Mouse (Mus musculus) liver, embryonic 11.5 days (tissue): ENCODE results near the gene Sobp. TPM values are rescaled to one million over a fixed set of nuclear protein-coding genes. Genes with fewer than 3 reads are reported as not detected.

ENCODE experiments used
- ATAC-seq: fragments of 200-750 bp; cut with Nextera tagmentation; replicated peaks from 2 replicates; pipeline ENCODE4 v1.8.0; 2017; ENCODE audit warnings: moderate number of reproducible peaks, mild to moderate bottlenecking, moderate TSS enrichment, moderate library complexity; ENCODE audit not compliant: low FRiP score
- DNase-seq: peaks from one replicate; pipeline ENCODE4 v3.0.0-alpha.2; 2017; ENCODE audit warnings: low spot score
- H3K27ac ChIP-seq: fragments of 300-500 bp; sonication (generic); 2 replicates; pipeline ENCODE4 v1.5.1; 2014; ENCODE audit warnings: mild to moderate bottlenecking, low read depth, low read length, control low read depth
- H3K27me3 ChIP-seq: fragments of 300-500 bp; sonication (generic); replicated peaks from 2 replicates; pipeline ENCODE4 v1.6.1; 2014; ENCODE audit warnings: low read length, mixed read lengths; ENCODE audit not compliant: control insufficient read depth, insufficient read depth
- H3K36me3 ChIP-seq: fragments of 300-500 bp; sonication (generic); 2 replicates; pipeline ENCODE4 v1.6.1; 2014; ENCODE audit warnings: mild to moderate bottlenecking, low read length, moderate library complexity, mixed read lengths; ENCODE audit not compliant: control insufficient read depth, insufficient read depth
- H3K4me1 ChIP-seq: fragments of 300-500 bp; sonication (generic); replicated peaks from 2 replicates; pipeline ENCODE4 v1.6.1; 2014; ENCODE audit warnings: low read length, mixed read lengths; ENCODE audit not compliant: control insufficient read depth, insufficient read depth
- H3K4me2 ChIP-seq: fragments of 300-500 bp; sonication (generic); 2 replicates; pipeline ENCODE4 v1.6.1; 2014; ENCODE audit warnings: mild to moderate bottlenecking, control low read depth, moderate library complexity
- H3K4me3 ChIP-seq: fragments of 300-500 bp; sonication (generic); 2 replicates; pipeline ENCODE4 v1.5.1; 2014; ENCODE audit warnings: low read depth, low read length, control low read depth
- H3K9ac ChIP-seq: fragments of 300-500 bp; sonication (generic); 2 replicates; pipeline ENCODE4 v1.6.1; 2014; ENCODE audit warnings: low read depth, low read length, control low read depth
- H3K9me3 ChIP-seq: fragments of 300-500 bp; sonication (generic); 2 replicates; pipeline ENCODE4 v1.6.1; 2016; ENCODE audit warnings: low read length, inconsistent platforms, mixed read lengths; ENCODE audit not compliant: control insufficient read depth
- WGBS: fragments of 180-500 bp; shearing (Covaris S2); extraction: QIAGEN DNeasy Blood & Tissue Kit; methylation state at CpG from one replicate; pipeline ENCODE4 v1.1.7; 2014; 5-methylcytosine and 5-hydroxymethylcytosine counted together
- polyA plus RNA-seq: library from polyadenylated mRNA; unstranded; fragments of >200 nt; fragmentation: Nextera tagmentation; extraction: Ambion mirVana; gene quantifications from 2 replicates; pipeline ENCODE4 v1.2.1, GENCODE M21; 2014

The Sobp gene
- polyA plus RNA-seq, 1 experiment from 2014 or later, result 0.45 TPM

DNA sequence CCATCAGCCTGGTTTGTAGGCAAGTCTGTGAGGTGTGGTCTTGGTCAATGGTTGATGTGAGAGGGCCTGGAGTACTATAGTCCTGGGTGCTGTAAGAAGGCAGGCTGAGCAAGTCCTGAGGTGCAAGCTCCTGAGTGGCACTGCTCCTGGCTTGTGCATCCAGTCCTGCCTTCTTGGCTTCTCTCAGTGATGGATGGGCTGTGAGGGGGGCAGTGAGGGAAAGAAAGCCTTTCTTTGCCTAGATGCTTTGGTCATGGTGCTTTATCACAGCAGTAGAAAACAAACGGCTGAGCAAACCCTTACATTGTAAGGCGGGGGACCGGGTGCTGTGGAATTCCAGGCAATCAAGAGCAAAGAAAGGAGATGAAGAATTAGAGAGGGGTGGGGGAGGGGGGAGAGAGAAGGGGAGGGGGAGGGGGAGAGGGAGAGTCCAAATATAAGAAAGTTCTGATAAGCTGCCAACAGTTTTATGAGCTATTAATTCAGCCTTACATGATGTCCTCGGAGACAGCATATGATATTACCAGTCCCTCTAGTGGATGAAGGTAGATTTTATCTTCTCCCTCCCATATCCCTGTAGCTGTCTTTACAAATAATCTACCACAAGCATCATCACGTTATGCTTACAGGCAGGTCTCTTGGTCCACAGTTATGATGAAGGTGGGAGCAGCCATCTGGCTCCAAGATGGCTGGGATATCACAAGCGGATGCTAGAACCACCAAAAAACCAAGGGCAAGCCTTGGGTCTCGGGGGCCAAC, 193.2 kb downstream of the Sobp start:
- 70% methylated on average over 7 of the region's 7 CpGs for WGBS

DNA sequence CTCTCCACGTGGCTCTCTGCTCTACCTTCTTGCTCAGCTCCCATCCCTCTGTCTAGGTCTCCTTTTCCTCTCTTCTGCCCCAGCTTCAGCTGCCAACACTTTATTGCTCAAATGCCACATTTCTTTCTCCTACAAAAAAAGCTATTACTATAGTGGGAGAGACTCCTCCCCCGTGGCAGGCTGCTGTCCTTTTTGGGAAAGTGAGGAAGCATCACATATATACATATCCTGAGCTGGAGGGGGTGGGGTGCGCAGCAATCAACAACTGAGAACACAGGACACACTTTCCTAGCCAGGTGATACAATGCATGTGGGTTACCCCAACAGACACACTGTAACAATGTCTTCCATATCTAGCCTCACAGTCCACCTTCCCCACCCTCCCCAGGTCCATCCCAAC, 196.0 kb downstream of the Sobp start:
- no peak for ATAC-seq
- no peak overlapping the region for H3K4me3 ChIP-seq
- 58% methylated on average over 3 of the region's 3 CpGs for WGBS
- peaks cover 2% of the 10 kb centered on the region; the same call in 1 of the 2 replicates for H3K27me3 ChIP-seq
- H3K9me3 ChIP-seq, result no peaks in the 10 kb centered on the region
- no peak overlapping the region for H3K4me2 ChIP-seq
- no peak overlapping the region for H3K9ac ChIP-seq
- H3K27ac ChIP-seq, result no peak overlapping the region
- no peaks in the 10 kb centered on the region for H3K4me1 ChIP-seq
- DNase-seq, result no peak
- H3K36me3 ChIP-seq, result no peaks in the 10 kb centered on the region

More for the DNA sequence above, 193.2 kb downstream of the Sobp start:
- ATAC-seq (no peak), DNase-seq (no peak)
- Histone ChIP-seq H3K9me3 (no peaks in the 10 kb centered on the region), H3K27ac (no peak overlapping the region), H3K36me3 (no peaks in the 10 kb centered on the region), H3K4me3 (no peak overlapping the region), H3K4me1 (no peaks in the 10 kb centered on the region), H3K27me3 (peaks cover 2% of the 10 kb centered on the region; the same call in 1 of the 2 replicates), H3K4me2 (no peak overlapping the region), H3K9ac (no peak overlapping the region)

DNA sequence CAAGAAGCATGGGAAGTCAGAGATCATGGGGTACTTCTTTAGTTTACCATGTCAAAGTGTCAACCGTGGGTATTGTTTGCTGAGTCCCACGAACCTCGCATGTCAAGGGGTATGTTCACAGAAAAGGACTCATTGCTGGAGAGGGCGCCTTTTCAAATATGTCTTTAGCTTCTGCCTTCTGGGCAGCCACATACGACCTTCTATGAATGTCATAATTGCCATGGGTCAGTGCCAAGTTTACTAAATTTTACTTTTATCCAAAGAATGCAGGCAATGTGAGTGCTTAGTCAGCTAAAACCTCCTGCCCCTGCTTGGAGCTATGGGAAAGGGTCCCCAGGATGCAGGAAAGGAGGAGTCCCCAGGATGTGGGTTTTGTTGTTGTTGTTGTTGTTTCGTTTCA, 197.8 kb downstream of the Sobp start:
- H3K4me2 ChIP-seq, result no peak overlapping the region
- DNase-seq (no peak), ATAC-seq (no peak)
- no peak overlapping the region for H3K9ac ChIP-seq
- H3K9me3 ChIP-seq, result no peaks in the 10 kb centered on the region
- 81% methylated on average over 6 of the region's 6 CpGs for WGBS
- H3K4me1 ChIP-seq, result no peaks in the 10 kb centered on the region
- H3K27ac ChIP-seq, result no peak overlapping the region
- peaks cover 2% of the 10 kb centered on the region; the same call in 1 of the 2 replicates for H3K27me3 ChIP-seq
- H3K4me3 ChIP-seq, result no peak overlapping the region
- no peaks in the 10 kb centered on the region for H3K36me3 ChIP-seq

GRCm38 (mm10) chr10:42973537-42973936, 200.8 kb downstream of the Sobp start:
- Histone ChIP-seq H3K36me3 (no peaks in the 10 kb centered on the region), H3K4me1 (no peaks in the 10 kb centered on the region), H3K27me3 (no peaks in the 10 kb centered on the region; the same call in 1 of the 2 replicates), H3K4me2 (no peak overlapping the region), H3K27ac (no peak overlapping the region), H3K9ac (no peak overlapping the region), H3K9me3 (no peaks in the 10 kb centered on the region), H3K4me3 (no peak overlapping the region)
- no peak for ATAC-seq
- DNase-seq, result no peak
- 67% methylated on average over 4 of the region's 4 CpGs for WGBS

- ATAC-seq, result no peak
- WGBS, result 23% methylated on average over 18 of the region's 18 CpGs
- no peak overlapping the region for H3K4me3 ChIP-seq
- no peak overlapping the region for H3K9ac ChIP-seq
- no peaks in the 10 kb centered on the region for H3K36me3 ChIP-seq
- no peaks in the 10 kb centered on the region for H3K9me3 ChIP-seq
- no peak overlapping the region for H3K27ac ChIP-seq
- H3K27me3 ChIP-seq, result no peaks in the 10 kb centered on the region; the same call in 1 of the 2 replicates
- peak; percentile 60 for DNase-seq
- H3K4me1 ChIP-seq, result no peaks in the 10 kb centered on the region
- H3K4me2 ChIP-seq, result peak overlapping the region; percentile 47
Measured at GRCm38 (mm10) chr10:42972504-42973172, 201.7 kb downstream of the Sobp start.

DNA sequence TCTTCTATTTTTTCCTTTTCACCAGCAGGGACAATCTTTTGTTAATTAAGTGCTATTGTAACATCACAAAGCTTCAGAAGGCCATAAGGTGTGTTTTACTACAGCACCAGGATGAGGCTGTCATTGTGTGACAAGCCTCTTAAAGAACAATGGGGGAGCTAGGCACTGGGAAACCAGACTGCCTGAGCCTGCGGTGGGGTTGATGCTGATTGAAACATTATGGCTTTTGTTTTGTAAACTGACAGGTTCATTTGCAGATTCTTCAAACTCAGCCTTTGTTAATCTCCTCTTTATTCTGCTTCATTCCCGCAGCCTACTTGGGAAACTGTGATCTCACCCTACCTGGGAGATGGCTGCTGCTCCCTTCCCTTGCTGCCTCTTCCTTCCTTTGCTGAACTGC, 206.0 kb downstream of the Sobp start:
- Histone ChIP-seq H3K4me2 (no peak overlapping the region), H3K27me3 (no peaks in the 10 kb centered on the region), H3K9me3 (0 out of 2 replicates have a peak, but pooled peaks cover 2% of the 10 kb centered on the region), H3K9ac (no peak overlapping the region), H3K4me3 (no peak overlapping the region), H3K4me1 (no peaks in the 10 kb centered on the region), H3K27ac (no peak overlapping the region), H3K36me3 (no peaks in the 10 kb centered on the region)
- no peak for ATAC-seq
- no peak for DNase-seq
- WGBS, result 20% methylated on average over 2 of the region's 2 CpGs

DNA sequence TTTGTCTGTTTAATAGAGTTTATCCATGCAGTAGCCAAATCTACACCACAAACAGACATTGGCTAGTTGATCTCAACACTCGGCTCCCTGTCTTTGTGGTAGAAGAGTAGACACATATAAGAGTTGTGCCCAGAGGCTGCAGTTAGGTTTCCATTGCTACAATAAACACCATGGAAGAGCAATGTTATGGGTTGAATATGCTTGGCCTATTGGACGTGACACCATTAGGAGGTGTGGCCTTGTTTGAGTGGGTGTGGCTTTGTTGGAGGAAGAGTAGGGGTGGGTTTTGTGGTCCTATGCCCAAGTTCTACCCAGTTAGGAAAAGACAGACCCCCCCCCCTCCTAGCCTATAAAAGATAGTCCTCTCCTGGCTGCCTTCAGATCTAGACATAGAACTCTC, 211.3 kb downstream of the Sobp start:
- H3K4me1 ChIP-seq, result no peaks in the 10 kb centered on the region
- no peak overlapping the region for H3K4me3 ChIP-seq
- no peak for DNase-seq
- no peak overlapping the region for H3K9ac ChIP-seq
- H3K4me2 ChIP-seq, result no peak overlapping the region
- 0 out of 2 replicates have a peak, but pooled peaks cover 2% of the 10 kb centered on the region for H3K9me3 ChIP-seq
- no peaks in the 10 kb centered on the region for H3K36me3 ChIP-seq
- no peak overlapping the region for H3K27ac ChIP-seq
- WGBS, result 82% methylated on average over 2 of the region's 2 CpGs
- no peak for ATAC-seq
- H3K27me3 ChIP-seq, result no peaks in the 10 kb centered on the region; the same call in 1 of the 2 replicates

- Histone ChIP-seq H3K4me2 (peak overlapping the region; percentile 14; the same call in 1 of the 2 replicates), H3K9ac (no peak overlapping the region), H3K36me3 (no peaks in the 10 kb centered on the region), H3K27ac (no peak overlapping the region), H3K4me1 (no peaks in the 10 kb centered on the region), H3K4me3 (no peak overlapping the region), H3K27me3 (no peaks in the 10 kb centered on the region; the same call in 1 of the 2 replicates), H3K9me3 (0 out of 2 replicates have a peak, but pooled peaks cover 2% of the 10 kb centered on the region)
- DNase-seq, result no peak
- ATAC-seq, result peak; percentile 54; the same call in 1 of the 2 replicates
- WGBS, result 64% methylated on average over 13 of the region's 13 CpGs
Measured at GRCm38 (mm10) chr10:42962655-42963054, 211.7 kb downstream of the Sobp start.
